Mouse (Mus musculus): Measurements from ENCODE around the gene Herc6. TPM values are rescaled to one million over a fixed set of nuclear protein-coding genes. Genes with fewer than 3 reads are reported as not detected.
A peak's percentile ranks its signal among the peaks of the same experiment; 100 is the strongest.

Gene Herc6
- total RNA-seq, 2 experiments from 2014 or later: 0.55 to 0.73 TPM

DNA sequence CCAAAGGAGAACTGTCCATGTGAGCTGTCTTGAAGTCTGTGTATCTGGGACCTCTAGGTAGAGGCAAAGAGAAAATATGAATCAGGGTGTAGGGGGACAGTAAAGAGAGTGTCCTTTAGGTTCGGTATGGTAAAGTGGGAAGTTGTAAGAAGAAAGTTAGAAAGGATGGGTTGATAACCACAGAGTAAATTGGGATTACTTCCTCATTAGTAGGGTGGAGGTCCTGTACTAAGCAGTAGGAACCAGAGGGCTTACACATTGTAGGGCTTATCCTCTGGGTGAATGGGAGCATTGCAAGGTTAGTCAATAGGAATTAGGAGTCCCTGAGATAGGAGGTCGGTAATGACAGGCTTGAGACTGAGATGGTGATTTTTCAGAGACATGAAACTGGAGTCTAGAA, 13.2 kb upstream of the Herc6 start:
- no peak for DNase-seq
- intact Hi-C loops (cut with DNase I; ENCODE audit: low total_unique reads): loop anchor here (5.0 kb wide), 1 partner anchor 135 kb away; no protein-coding TSS in a partner anchor

DNA sequence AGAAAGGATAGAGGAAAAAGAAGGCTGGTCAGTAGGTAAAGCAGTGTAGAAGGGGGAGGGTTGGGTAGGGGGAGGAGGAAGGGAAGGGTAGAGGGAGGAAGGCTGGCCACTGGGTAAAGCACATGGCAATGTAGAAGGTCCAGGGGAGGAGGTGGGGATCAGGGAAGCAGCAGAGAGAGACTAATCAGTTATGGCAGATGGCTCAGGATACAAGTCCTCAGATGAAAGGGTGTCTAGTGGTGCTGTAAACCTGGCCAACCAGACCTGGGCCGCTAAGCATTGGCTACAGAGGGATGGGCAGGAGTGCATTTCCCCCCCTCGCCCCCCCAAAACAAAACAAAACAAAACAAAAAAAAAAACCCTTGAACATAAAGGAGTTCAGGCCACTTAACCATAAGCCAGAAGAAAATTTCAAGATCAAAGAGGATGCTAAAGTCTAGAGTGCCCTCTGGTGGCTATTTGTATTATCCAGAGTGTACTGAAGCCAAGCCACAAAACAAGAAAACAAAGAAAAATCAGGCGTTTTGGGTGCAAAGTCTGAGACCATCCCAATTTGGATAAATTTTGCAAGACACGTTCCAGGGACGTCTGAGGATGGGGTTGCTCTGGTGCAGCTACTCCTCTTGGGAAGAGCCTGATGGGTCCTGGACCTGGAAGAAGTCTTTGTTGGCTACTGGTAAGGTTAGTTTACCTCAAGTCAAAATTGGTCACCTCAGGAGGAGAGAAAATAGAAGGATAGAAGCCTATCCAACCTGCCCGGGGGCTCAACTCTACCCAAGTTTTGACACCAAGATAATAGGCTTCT, 10.4 kb upstream of the Herc6 start:
- no peak for DNase-seq
- intact Hi-C loops (cut with DNase I; ENCODE audit: low total_unique reads): loop anchor here (10.0 kb wide), 1 partner anchor 756 kb away; no protein-coding TSS in a partner anchor

DNA sequence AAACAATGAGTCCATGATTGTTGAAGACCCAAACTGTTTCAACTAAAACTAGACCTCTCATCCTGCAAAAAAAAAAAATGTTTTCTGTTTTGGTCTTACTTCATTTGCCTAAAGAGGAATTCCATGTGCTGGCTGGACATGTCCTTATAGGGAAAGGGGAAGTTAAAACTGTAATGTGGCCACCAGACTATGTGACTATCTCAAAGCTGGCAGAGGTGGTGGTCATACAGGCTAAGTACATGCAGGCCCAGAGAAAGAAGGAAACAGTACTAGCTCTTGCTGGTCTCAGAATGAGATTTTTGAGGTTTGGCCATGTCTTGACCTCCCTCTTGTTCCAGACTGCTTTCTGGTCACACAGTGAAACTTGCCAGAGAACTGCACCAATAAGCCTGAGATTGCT, 9.2 kb upstream of the Herc6 start:
- intact Hi-C loops (cut with DNase I; ENCODE audit: low total_unique reads): loop anchor here (10.0 kb wide), 1 partner anchor 757 kb away; no protein-coding TSS in a partner anchor
- DNase-seq: no peak

DNA sequence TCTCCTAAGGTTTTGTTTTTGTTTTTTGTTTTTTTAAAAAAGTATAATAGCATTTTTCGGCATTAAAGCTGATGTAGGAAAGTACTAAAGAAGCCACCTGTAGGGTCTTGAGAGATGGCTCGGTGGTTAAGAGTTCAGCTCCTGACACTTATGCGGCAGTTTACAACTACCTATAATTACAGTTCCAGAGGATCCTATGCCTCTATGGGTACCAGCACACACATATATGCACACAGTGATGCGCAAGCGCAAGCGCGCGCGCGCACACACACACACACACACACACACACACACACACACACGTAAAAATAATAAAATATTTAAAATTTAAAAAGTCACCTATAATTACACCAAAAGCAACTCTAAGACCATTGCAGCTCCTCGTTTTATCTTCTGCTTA, 795 bp downstream of the Herc6 start:
- no peak for DNase-seq
- intact Hi-C loops (cut with DNase I; ENCODE audit: low total_unique reads): no loop called here

DNA sequence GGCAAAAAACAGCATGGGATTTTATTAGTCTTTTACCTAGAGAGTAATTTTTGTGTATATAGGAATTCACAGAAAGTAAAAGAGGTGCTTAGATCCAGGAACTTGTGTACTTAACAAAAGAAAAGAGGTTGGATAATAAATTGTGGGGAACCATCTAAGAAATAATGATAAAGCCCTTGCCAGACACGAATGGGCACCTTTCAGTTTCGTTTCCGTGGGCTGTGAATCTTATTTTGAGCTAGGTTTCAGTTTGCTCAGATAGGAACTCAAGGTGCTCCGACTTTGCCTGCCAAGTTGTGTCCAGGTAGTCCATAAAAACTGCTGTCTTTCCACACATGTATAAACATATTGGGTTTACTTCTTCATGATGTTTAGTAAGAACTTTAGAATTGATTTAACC, 1.6 kb downstream of the Herc6 start:
- intact Hi-C loops (cut with DNase I; ENCODE audit: low total_unique reads): no loop called here
- no peak for DNase-seq

DNA sequence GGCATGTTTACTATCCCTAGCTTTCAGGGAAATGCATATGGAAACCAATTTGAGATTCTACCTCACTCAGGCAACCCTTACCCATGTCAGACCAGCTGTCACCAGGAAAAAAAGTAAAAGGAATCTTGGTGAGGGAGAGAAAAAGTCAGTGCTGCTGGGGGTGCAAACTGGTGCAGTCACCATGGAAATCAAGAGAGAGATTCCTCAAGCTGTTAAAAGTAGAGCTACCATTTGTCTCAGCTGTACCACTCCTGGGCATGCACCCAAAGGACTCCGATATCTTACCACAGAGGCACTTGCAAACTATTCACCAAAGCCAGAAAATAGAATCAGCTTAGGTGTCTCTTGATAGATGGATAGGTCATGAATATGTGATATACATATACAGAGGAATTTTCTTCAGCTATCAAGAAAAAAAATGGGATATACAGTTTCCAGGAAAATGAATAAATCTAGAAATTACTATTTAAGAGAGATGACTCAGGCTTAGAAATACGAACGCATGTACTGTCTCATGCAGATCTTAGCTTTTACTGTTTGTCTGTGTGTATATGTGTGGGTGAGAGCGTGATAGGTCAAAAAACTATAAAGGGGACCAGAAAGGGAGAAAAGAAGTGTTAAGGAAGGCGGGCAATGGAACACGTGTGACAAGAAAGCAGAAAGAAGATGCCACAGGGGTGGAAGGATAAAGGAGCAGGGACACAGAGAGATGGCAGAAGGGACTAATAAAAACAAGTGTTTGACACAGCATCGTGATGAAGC, 24.9 kb downstream of the Herc6 start:
- intact Hi-C loops (cut with DNase I; ENCODE audit: low total_unique reads): no loop called here
- DNase-seq: no peak

DNA sequence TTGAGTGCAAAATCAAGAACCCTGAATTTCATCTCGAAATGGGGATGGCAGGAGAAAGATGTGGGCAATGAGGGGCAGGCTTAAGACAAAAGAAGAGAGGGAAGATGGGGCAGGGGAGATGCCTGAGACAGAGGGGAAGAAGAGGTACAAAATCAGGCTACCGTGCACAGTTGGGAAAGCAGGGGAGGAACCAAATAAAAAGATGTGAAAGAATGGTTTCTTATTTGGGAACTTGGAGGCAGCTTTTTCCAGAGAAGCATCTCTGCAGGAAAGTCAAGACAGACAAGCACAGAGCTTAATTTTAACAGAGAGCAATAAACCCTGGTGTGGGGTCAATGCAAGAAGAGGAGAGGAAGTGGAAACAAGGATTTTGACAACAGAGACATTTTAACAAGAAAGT, 27.2 kb downstream of the Herc6 start:
- intact Hi-C loops (cut with DNase I; ENCODE audit: low total_unique reads): no loop called here
- no peak for DNase-seq

DNA sequence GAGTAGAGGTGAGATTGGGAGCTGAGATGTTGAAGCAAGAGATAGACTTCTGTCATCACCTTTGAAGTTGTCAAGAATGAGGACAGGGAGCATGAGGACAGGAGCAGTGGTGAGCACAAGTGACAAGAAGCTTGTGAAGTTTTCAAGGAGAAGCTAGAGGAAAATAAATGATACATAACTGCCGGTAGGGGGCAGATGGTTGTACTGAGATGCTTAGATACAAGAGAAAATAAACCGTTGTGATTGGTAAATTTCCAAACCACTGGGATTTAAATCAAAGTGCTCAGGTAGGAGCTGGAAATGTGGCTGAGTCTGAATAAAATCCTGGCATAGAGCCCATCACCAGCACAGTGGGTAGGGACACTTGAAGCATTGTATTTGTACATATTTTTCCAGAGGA, 28.8 kb downstream of the Herc6 start:
- intact Hi-C loops (cut with DNase I; ENCODE audit: low total_unique reads): no loop called here
- no peak for DNase-seq

DNA sequence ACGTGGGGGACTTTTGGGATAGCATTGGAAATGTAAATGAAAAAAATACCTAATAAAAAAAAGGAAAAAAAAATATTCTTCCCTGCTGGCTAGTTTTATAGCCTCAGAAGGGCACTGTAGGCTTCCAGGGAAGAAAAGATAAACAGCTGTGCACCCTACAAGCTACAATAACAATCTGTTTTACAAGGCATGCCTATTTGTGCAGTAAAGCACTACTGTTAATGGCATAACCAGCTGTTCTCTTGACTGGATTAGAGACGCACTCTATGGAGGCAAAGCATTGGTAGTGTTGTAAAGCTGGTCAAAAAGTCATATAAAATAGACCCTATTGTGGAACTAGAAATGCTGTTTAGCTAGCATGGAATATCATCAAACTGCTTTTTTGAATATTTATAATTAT, 35.0 kb downstream of the Herc6 start:
- intact Hi-C loops (cut with DNase I; ENCODE audit: low total_unique reads): no loop called here
- no peak for DNase-seq

DNA sequence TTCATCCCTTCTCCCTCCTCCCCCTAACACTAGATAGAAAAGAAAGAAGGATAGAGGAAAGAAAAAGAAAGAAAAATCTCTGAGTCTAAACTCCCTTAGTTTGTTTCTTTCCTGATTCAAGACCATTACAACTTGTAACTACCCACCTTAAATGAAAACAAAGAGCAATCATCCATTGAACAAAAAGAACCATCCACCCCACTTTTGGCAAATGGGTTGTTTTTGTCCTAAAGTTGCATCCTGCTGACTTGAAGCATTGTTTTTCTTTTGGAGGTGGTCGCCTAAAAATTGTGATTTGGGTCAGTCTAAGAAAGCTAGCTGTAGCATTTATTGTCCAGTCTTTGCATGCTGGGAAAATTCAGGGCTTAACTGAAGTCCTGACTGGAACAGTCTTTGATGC, 58.7 kb downstream of the Herc6 start:
- intact Hi-C loops (cut with DNase I; ENCODE audit: low total_unique reads): no loop called here
- DNase-seq: no peak

DNA sequence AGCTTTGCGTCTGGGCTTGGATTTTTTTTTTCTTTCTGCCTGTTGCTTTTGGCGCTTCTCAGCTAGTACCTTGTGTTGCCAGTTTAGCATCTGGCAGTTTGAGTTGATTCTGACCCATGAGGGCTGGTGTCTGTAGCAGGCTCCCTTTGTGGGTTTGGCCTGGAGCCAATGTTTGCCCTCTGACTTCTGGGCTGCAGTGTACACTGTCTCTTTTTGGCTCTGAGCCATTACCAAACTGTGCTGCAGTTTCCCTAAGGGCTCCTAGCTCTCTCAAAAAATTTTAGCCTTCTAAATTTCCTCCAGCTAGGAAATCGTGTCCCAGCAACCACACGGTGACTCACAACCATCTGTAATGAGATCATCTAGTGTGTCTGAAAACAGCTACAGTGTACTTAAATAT, 61.0 kb downstream of the Herc6 start:
- peak; percentile 33 for DNase-seq
- intact Hi-C loops (cut with DNase I; ENCODE audit: low total_unique reads): no loop called here

DNA sequence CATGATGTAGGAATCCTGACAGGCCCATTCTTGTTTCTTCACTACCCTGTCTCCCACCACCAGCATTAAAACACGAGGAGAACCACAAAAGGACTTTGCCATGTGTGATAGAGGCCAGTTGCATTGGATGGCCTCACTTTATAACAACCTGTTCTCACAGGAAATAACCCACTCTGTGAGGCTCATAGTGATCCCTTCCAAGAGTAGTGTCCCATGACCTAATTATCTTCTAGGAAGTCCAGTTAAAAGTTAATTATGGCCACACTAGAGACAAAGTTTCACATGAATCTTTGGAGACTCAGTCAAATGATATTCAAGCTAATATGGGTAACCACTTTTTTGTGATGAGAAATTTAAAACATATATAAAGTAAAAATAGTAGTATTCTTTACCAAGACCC, 66.5 kb downstream of the Herc6 start:
- intact Hi-C loops (cut with DNase I; ENCODE audit: low total_unique reads): no loop called here
- no peak for DNase-seq

DNA sequence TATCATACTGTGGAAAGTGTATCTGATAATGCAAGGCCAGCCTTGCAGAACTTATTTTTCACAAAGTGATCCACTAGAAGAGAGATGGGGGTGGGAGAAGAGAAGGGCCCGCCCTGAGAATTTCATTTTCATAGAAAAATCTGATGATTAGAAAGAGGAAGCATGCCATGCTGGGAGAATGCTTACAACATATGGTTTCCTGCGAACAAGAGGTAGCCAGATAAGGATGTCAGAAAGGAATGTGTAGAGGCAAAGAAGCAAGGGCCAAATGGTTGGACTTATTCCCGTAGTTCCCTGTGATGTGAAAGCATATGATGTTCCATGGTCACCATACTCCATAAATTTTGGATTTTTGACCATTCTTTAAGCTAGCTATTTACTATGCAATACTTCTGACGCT, 80.5 kb downstream of the Herc6 start:
- intact Hi-C loops (cut with DNase I; ENCODE audit: low total_unique reads): no loop called here
- no peak for DNase-seq

DNA sequence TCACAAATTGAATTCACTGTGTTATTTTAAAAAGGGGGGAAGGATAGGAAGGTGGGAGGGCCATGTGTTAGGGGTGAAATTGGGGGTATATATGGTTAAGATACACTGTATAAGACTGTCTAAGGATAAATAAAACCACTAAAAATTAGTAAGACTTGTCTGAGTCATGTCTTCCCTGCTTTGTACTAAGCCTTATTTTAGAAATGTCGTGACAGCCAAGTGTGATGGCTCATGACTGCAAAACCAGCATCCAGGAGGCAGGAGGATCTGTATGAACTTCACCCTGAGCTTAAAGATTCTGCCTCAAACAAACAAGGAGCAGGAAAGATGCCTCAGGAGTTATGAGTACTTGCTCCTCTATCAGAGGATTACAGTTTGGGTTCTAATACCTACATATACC, 103.4 kb downstream of the Herc6 start:
- intact Hi-C loops (cut with DNase I; ENCODE audit: low total_unique reads): no loop called here
- no peak for DNase-seq

DNA sequence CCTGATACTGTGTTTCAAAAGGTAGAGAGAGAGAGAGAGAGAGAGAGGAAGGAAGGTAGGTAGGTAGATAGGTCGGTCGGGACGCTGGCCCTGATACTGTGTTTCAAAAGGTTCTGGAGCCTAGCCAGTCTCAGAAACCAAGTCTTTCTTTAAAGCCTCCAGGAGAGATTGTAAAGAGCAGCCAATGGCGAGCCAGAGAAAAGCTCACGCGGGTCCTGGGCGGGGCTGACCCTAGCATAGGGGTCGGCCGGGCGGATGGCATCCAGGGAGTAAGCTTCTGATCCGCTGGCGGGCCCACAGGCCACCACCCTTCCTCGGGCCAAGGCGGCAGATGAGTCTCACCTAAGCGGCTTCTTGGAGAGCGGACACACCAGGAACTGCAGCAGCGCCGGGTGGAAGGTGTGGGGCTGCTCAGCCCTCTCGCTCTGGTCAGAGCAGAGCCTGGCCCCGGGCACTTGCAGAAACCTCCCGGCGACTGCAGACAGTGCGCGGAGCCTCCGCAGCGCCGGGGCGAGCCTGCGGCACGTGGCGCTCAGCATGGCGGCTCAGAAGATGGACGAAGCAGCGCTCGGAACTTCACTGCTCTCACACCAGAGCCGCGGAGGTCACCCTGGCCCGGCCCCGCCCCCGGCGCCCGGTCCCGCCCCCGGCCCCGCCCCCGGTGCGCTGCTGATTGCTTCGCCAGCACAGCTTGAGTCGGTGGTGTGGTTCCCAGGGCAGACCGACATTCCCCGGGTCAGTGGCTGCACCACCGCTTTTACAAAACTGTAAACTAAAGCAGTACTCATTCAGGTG, 110.9 kb downstream of the Herc6 start, which contains the start of gene Pyurf:
Pyurf (minus strand) TSS at position 612 of the 795 bp plus-strand sequence.
- intact Hi-C loops (cut with DNase I; ENCODE audit: low total_unique reads): no loop called here
- peak; percentile 88 for DNase-seq

DNA sequence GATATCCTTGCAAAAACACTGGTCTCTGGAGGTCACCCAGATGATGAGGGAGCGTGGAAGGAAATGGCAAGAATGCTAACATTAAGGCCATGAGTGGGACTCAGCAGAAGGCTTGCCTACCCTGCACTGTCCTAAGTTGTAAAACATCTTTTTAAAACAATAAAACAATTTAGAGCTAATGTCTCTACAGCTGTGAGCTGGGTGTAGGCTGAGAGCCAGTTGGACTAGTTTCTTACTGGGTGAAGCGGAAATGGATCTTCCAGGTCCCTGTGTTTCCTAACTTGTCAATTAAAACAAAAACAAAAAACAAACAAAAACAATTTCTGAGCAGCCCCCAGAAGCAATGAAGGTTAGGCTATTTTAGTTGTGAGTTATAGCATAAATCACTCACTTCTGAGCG, 112.3 kb downstream of the Herc6 start:
- intact Hi-C loops (cut with DNase I; ENCODE audit: low total_unique reads): no loop called here

DNA sequence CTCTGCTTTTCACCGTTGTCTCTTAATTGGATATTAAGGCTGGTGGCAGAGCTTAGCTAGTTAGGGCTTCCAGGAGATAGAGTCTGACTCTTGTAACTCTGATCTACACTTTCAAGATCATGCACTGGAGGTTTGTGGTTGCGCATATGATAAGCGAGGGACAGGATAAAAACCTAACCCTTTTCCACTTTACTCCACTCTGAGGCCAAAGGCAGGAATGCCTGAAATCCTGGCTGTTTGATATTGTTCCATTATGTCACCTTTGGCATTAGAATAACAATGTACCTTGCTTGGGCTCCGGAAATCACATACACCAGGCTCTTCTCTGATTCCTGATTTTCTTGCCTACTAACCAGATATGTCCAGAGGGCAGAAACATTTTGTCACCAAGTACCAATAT, 120.9 kb downstream of the Herc6 start:
- DNase-seq: no peak
- intact Hi-C loops (cut with DNase I; ENCODE audit: low total_unique reads): no loop called here

More for the DNA sequence above, 112.3 kb downstream of the Herc6 start:
- no peak for DNase-seq

DNA sequence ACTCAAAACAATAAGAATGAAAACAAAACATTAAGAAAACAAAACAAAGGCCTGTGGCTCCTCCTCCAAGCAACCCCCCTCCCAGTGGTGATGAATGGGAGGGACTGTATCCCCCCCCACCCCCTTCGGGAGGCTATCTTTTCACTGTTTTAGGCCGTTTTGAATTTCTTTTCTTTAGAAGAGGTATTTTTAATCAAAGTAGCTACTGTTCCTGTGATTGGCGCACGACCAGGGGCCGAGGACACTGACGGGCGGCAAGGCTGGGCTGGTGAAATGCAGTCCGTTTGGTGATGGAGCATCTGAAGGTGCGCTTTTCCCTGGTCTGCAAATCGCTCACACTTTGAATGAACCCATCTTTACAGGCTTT, 121.6 kb downstream of the Herc6 start, which contains the start of gene Lancl2:
Lancl2 (plus strand) TSS at position 165 of the 367 bp plus-strand sequence.
- intact Hi-C loops (cut with DNase I; ENCODE audit: low total_unique reads): no loop called here
- DNase-seq: peak; percentile 15

DNA sequence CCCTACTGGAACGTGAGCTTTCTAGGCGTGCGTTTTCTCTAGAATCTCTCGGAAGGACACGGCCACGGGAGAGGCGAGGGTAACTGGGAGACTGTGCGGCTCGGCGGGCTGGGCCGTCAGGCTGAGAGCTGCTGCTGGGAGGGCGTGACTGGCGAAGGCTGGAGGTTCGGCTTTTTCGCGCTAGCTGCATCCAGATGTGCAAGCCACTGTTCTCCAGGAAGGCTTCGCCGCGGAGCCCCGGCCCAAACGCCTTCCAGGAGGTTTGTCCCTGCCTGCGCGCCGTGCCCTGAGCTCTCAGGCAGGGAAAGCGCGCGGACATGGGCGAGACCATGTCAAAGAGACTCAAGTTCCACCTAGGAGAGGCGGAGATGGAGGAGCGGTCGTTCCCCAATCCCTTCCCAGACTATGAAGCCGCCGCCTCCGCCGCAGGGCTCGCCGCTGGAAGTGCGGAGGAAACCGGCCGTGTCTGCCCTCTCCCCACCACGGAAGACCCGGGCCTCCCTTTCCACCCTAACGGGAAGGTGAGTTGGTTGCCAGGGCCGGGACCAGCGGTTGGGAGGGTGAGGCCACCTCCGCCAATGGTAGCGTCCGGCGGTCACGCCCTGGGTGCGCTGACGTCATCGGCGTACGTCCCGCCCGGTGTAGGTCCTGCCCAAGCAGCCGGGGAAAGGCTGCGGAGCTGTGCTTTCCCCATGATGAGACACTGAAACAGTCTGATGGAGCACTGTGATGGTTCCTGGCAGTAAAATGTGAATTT, 122.1 kb downstream of the Herc6 start:
- DNase-seq: peak; percentile 94
- intact Hi-C loops (cut with DNase I; ENCODE audit: low total_unique reads): no loop called here
